Mouse (Mus musculus) right cerebral cortex, postnatal 4 days (tissue): ENCODE results near the gene Wbp2nl.
"Not testable (repeated sequence)": the region's sequence is repeated elsewhere in the genome, so short reads cannot be mapped to it uniquely, and the experiment has no call there.

ENCODE experiments used
- DNase-seq: peaks from one replicate; pipeline ENCODE4 v3.0.0-alpha.2; 2022

Gene Wbp2nl

GRCm38 (mm10) chr15:82350349-82350748 is 51.6 kb downstream of the Wbp2nl start:
- DNase-seq = no peak

GRCm38 (mm10) chr15:82351480-82351879 is 52.7 kb downstream of the Wbp2nl start:
- no peak for DNase-seq

GRCm38 (mm10) chr15:82353078-82353744 is 54.5 kb downstream of the Wbp2nl start:
- DNase-seq = no peak

GRCm38 (mm10) chr15:82353745-82354113 is 55.0 kb downstream of the Wbp2nl start:
- DNase-seq = no peak

GRCm38 (mm10) chr15:82354126-82354945 is 55.6 kb downstream of the Wbp2nl start, which contains the start of gene Ndufa6:
Gene Ndufa6 (minus strand): TSS chr15:82354322.
- peak; percentile 98 for DNase-seq

- no peak for DNase-seq
These were observed 59.9 kb downstream of the Wbp2nl start for GRCm38 (mm10) chr15:82358431-82359260.

GRCm38 (mm10) chr15:82361459-82362018 is 62.8 kb downstream of the Wbp2nl start:
- no peak for DNase-seq

- DNase-seq = no peak
These were observed 63.5 kb downstream of the Wbp2nl start for GRCm38 (mm10) chr15:82362234-82362633.

- DNase-seq = not testable (repeated sequence)
These were observed 65.0 kb downstream of the Wbp2nl start for GRCm38 (mm10) chr15:82363801-82364200.
